Mouse (Mus musculus): ENCODE results near the gene Mdm2.

DNA sequence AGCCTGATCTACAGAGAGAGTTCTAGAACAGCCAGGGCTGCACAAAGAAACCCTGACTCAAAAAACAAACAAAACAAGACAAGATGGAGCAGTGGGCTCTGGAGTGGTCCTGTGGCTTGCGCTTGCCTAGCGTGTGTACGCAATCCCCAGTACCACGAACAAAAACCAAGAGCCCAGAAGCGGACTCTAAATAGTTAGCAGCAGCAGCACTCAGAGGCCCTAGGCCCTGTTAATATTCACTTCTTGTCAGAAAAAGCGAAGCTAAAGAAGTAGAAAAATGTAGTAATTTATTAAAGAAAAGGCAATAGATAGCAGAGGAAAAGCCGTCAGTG is 44.0 kb upstream of the Mdm2 start:
- TF ChIP-seq EP300 (IDR thresholded peaks at IDR 0.05; ENCODE audit: low read depth) (no peak), CTCF (IDR thresholded peaks at IDR 0.05; ENCODE audit: low read depth) (no peak)
